Mouse (Mus musculus): Measurements from ENCODE around the gene Camsap2. TPM values are rescaled to one million over a fixed set of nuclear protein-coding genes. Genes with fewer than 3 reads are reported as not detected.

Gene Camsap2
- polyA plus RNA-seq, 2 experiments = 8.8 to 10.3 TPM

GRCm38 (mm10) chr1:136238495-136238894 is 107.4 kb downstream of the Camsap2 start:
- Histone ChIP-seq H3K4me2 (ENCODE audit: low read depth) (no peak overlapping the region), H3K9ac (replicated peaks) (no peak overlapping the region), H3K36me3 (replicated peaks; ENCODE audit: control insufficient read depth, insufficient read depth, low read depth) (no peaks in the 10 kb centered on the region), H3K9me3 (ENCODE audit: control insufficient read depth, low read length) (no peaks in the 10 kb centered on the region), H3K27ac (no peak overlapping the region), H3K4me1 (replicated peaks; ENCODE audit: control insufficient read depth in 2 of 2, insufficient read depth in 2 of 2, low read length in 1 of 2) (0 out of 4 replicates have a peak, but pooled peaks cover 0 to 3% of the 10 kb centered on the region in 2 experiments), H3K27me3 (ENCODE audit: control insufficient read depth, insufficient read depth, low read length) (peaks cover 19% of the 10 kb centered on the region), H3K4me3 (ENCODE audit: insufficient read depth in 1 of 2, low read depth in 2 of 2, low read length in 2 of 2) (no peak overlapping the region)
- no peak for ATAC-seq (ENCODE audit: insufficient read depth)
- TF ChIP-seq EP300 (IDR thresholded peaks at IDR 0.05; ENCODE audit: low read depth) = no peak
- no peak for TF ChIP-seq CTCF (IDR thresholded peaks at IDR 0.05; ENCODE audit: low read depth)
- 45% methylated on average over 4 of the region's 4 CpGs for WGBS (ENCODE audit: insufficient replicate concordance)
- no peak for DNase-seq (ENCODE audit: low read depth in 3 of 3, low spot score in 3 of 3)

DNA sequence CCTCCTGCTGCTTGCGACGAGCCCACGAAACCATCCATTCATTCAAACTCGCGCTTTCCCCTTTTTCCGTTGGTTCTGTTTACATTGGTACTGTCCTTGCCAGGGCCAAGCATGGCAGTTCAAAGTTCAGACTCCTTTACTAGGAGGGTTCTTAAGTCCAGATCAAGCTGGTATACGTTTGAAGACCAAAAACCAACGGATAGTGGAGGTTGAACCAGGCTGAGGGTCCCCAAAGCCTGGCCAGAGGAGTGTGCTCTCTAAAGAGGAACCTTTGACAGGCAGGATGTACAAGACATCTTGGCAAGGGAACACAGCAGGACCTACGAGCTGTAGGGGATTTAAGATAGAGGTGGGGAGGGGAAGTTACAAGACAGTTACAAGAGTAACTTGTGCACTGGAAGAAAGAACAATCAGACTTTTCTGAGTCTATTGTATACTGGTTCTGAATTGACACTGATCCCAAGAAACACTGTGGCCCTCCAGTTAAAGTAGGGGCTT is 111.3 kb downstream of the Camsap2 start:
- H3K27me3 ChIP-seq (ENCODE audit: control insufficient read depth, insufficient read depth, low read length) = peaks cover 50% of the 10 kb centered on the region
- peak overlapping the region; percentile 71 for H3K4me2 ChIP-seq (ENCODE audit: low read depth)
- no peak overlapping the region for H3K9ac ChIP-seq (replicated peaks)
- ATAC-seq (ENCODE audit: insufficient read depth) (no peak), DNase-seq (ENCODE audit: low read depth in 3 of 3, low spot score in 3 of 3) (no peak)
- H3K4me1 ChIP-seq (replicated peaks; ENCODE audit: control insufficient read depth in 2 of 2, insufficient read depth in 2 of 2, low read length in 1 of 2) = 0 out of 4 replicates have a peak, but pooled peaks cover 0 to 3% of the 10 kb centered on the region in 2 experiments
- H3K4me3 ChIP-seq (ENCODE audit: insufficient read depth in 1 of 2, low read depth in 2 of 2, low read length in 2 of 2) = peak overlapping the region; percentile 32 to 52
- H3K9me3 ChIP-seq (ENCODE audit: control insufficient read depth, low read length) = no peaks in the 10 kb centered on the region
- H3K27ac ChIP-seq = no peak overlapping the region
- H3K36me3 ChIP-seq (replicated peaks; ENCODE audit: control insufficient read depth, insufficient read depth, low read depth) = no peaks in the 10 kb centered on the region
- no peak; the same call in none of the 2 replicates for TF ChIP-seq CTCF (IDR thresholded peaks at IDR 0.05; ENCODE audit: low read depth)
- no peak for TF ChIP-seq EP300 (IDR thresholded peaks at IDR 0.05; ENCODE audit: low read depth)
- under 1% methylated on average over 9 of the region's 9 CpGs for WGBS (ENCODE audit: insufficient replicate concordance)

DNA sequence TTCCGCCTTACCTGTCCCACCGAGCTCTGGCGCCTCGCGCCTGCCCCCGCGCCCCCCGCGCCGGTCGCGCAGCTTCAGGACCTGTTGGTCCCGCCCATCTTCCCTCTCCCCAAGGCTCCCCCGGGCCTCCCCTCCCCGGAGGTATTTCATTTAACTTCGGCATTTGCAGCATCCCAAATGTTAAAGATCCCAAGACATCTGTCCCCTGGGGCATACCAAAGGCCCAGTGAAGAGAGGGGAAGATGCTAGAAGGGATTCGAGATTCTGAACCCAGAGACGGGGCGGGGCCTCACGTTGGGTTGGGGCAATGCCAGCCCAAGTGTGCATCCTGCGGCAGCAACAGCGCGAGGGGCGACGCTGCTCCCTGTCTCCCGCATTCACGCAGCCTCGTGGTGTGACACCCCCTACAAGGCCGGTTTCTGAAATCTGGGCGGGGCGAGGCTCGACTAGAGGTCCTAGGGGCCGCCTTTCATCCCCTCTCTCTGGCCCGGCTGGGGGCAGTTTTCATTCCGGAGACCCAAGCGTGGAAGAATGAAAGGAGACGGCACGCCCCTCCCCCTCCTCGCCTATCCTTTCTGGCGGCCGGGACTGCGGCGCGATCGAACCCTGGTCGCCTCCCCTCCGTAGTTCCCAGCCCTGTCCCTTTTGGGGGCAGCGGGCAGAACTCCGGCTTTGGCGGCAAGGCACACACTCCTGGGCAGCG is 111.9 kb downstream of the Camsap2 start, which contains the start of gene Inava:
TSS of gene Inava (minus strand) at position 373 of the 703 bp plus-strand sequence.
- peaks cover 50% of the 10 kb centered on the region for H3K27me3 ChIP-seq (ENCODE audit: control insufficient read depth, insufficient read depth, low read length)
- DNase-seq (ENCODE audit: low read depth in 3 of 3, low spot score in 3 of 3) (no peak), ATAC-seq (ENCODE audit: insufficient read depth) (peak; percentile 39; the same call in 1 of the 2 replicates)
- no peaks in the 10 kb centered on the region for H3K36me3 ChIP-seq (replicated peaks; ENCODE audit: control insufficient read depth, insufficient read depth, low read depth)
- no peaks in the 10 kb centered on the region for H3K9me3 ChIP-seq (ENCODE audit: control insufficient read depth, low read length)
- no peak within 1 kb of the TSS for H3K9ac ChIP-seq (replicated peaks)
- WGBS (ENCODE audit: insufficient replicate concordance) = 1% methylated on average over 50 of the region's 51 CpGs
- H3K4me2 ChIP-seq (ENCODE audit: low read depth) = peak within 1 kb of the TSS; percentile 71
- 0 out of 4 replicates have a peak, but pooled peaks cover 0 to 6% of the 10 kb centered on the region in 2 experiments for H3K4me1 ChIP-seq (replicated peaks; ENCODE audit: control insufficient read depth in 2 of 2, insufficient read depth in 2 of 2, low read length in 1 of 2)
- no peak within 1 kb of the TSS for H3K27ac ChIP-seq
- TF ChIP-seq EP300 (IDR thresholded peaks at IDR 0.05; ENCODE audit: low read depth) (no peak), CTCF (IDR thresholded peaks at IDR 0.05; ENCODE audit: low read depth) (0 out of 2 replicates have a peak, but pooled peaks have one; percentile 63)
- peak within 1 kb of the TSS; percentile 32 to 52 for H3K4me3 ChIP-seq (ENCODE audit: insufficient read depth in 1 of 2, low read depth in 2 of 2, low read length in 2 of 2)

DNA sequence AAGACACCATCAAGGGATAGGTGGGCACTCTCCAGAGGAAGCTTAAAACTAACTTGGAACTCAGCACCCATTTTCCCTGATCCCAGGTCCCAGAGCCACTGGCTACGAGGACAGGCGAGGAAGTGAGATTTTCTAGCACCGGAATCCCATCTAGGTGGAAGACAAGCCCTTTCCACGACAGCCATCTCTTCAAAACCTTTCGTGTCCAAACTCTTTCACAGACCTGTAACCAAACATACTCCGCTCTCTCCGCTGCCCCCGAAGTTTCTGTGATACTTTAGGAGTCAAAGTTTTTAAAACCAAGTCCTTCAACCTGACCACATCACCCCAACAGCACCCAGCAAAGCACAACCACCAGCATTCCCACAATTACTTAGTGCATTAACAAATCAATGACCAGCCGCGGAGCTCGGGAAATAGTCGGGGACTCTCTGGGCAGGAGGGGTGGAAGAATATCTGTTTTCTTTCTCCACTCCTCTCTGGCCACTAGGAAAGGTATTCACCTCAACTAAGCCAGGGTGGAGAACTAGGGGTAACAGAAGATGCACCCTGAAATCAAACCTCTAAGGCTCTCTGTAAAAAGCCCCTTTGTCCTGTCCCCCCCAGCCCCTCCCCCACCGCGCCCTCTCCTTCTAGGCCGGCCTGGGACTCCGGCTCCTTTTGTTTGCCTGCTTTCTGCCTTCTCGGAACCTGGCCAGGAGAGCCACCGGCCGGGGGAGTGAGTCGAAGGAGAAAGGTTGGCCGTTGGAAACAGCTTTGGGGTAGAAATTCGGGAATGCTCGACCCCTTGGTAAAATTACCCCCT is 112.7 kb downstream of the Camsap2 start:
- ATAC-seq (ENCODE audit: insufficient read depth) (no peak), DNase-seq (ENCODE audit: low read depth in 3 of 3, low spot score in 3 of 3) (no peak)
- Histone ChIP-seq H3K9ac (replicated peaks) (no peak overlapping the region), H3K4me2 (ENCODE audit: low read depth) (peak overlapping the region; percentile 71), H3K4me1 (replicated peaks; ENCODE audit: control insufficient read depth in 2 of 2, insufficient read depth in 2 of 2, low read length in 1 of 2) (peaks cover 0 to 10% of the 10 kb centered on the region in 2 experiments; a peak in 2 of 4 replicates), H3K27me3 (ENCODE audit: control insufficient read depth, insufficient read depth, low read length) (peaks cover 50% of the 10 kb centered on the region), H3K36me3 (replicated peaks; ENCODE audit: control insufficient read depth, insufficient read depth, low read depth) (no peaks in the 10 kb centered on the region), H3K4me3 (ENCODE audit: insufficient read depth in 1 of 2, low read depth in 2 of 2, low read length in 2 of 2) (peak overlapping the region in 1 of 2 experiments; percentile 52; a peak in 3 of 4 replicates), H3K27ac (no peak overlapping the region), H3K9me3 (ENCODE audit: control insufficient read depth, low read length) (no peaks in the 10 kb centered on the region)
- TF ChIP-seq EP300 (IDR thresholded peaks at IDR 0.05; ENCODE audit: low read depth) = no peak
- no peak for TF ChIP-seq CTCF (IDR thresholded peaks at IDR 0.05; ENCODE audit: low read depth)
- 4% methylated on average over 23 of the region's 23 CpGs for WGBS (ENCODE audit: insufficient replicate concordance)

Data from liver, embryonic 14.5 days (tissue).